Mouse (Mus musculus) embryo, embryonic 9.5 days (tissue): ENCODE results near the gene Dnah17.

Source experiments
- DNase-seq: peaks from one replicate; pipeline ENCODE4 v3.0.0-alpha.2; 2017; ENCODE audit errors: extremely low spot score

Dnah17 gene

GRCm38 (mm10) chr11:117972656-117973558 lies 157.5 kb downstream of the Dnah17 start:
- no peak for DNase-seq
